Mouse (Mus musculus) limb, embryonic 14.5 days (tissue): Measurements from ENCODE around the gene Gm6993. TPM values are rescaled to one million over a fixed set of nuclear protein-coding genes. Genes with fewer than 3 reads are reported as not detected.

Experiments
- ATAC-seq: fragments of 200-750 bp; cut with Nextera tagmentation; 2 replicates; pipeline ENCODE4 v1.8.0; 2017; ENCODE audit warnings: low read depth, moderate number of reproducible peaks, moderate TSS enrichment; ENCODE audit not compliant: low FRiP score
- DNase-seq: peaks from one replicate; pipeline ENCODE4 v3.0.0-alpha.2; 2015; ENCODE audit warnings: low spot score
- H3K27ac ChIP-seq: fragments of 300-500 bp; sonication (generic); replicated peaks from 2 replicates; pipeline ENCODE4 v1.5.1; 2014; ENCODE audit warnings: low read depth, mild to moderate bottlenecking, low read length, moderate library complexity, mixed read lengths
- H3K27me3 ChIP-seq: fragments of 300-500 bp; sonication (generic); 2 replicates; pipeline ENCODE4 v1.6.1; 2014; ENCODE audit warnings: low read length, mixed read lengths; ENCODE audit not compliant: control insufficient read depth, insufficient read depth
- H3K36me3 ChIP-seq: fragments of 300-500 bp; sonication (generic); 2 replicates; pipeline ENCODE4 v1.6.1; 2014; ENCODE audit warnings: mild to moderate bottlenecking, low read length, moderate library complexity, mixed read lengths; ENCODE audit not compliant: control insufficient read depth, insufficient read depth
- H3K4me1 ChIP-seq: fragments of 300-500 bp; sonication (generic); 2 replicates; pipeline ENCODE4 v1.6.1; 2014; ENCODE audit warnings: antibody characterized with exemption, low read length, mixed read lengths; ENCODE audit not compliant: control insufficient read depth, insufficient read depth
- H3K4me2 ChIP-seq: fragments of 300-500 bp; sonication (generic); replicated peaks from 2 replicates; pipeline ENCODE4 v1.6.1; 2014; ENCODE audit warnings: low read depth, mild to moderate bottlenecking, low read length, moderate library complexity; ENCODE audit not compliant: severe bottlenecking
- H3K4me3 ChIP-seq: fragments of 300-500 bp; sonication (generic); replicated peaks from 2 replicates; pipeline ENCODE4 v1.5.1; 2014; ENCODE audit warnings: low read length
- H3K9ac ChIP-seq: fragments of 300-500 bp; sonication (generic); 2 replicates; pipeline ENCODE4 v1.6.1; 2014; ENCODE audit warnings: mild to moderate bottlenecking, low read depth, low read length, moderate library complexity; ENCODE audit not compliant: severe bottlenecking
- H3K9me3 ChIP-seq: fragments of 300-500 bp; sonication (generic); 2 replicates; pipeline ENCODE4 v1.6.1; 2016; ENCODE audit warnings: low read length; ENCODE audit not compliant: control insufficient read depth
- POLR2A ChIP-seq: fragments of 200-500 bp; IDR thresholded peaks from 2 replicates; pipeline ENCODE4 v1.8.0; 2012; ENCODE audit warnings: inconsistent platforms, mild to moderate bottlenecking, moderate library complexity, borderline replicate concordance; ENCODE audit not compliant: insufficient read depth, insufficient read length; ENCODE audit errors: extremely low read depth
- WGBS: fragments of 180-500 bp; shearing (Covaris S2); extraction: QIAGEN DNeasy Blood & Tissue Kit; methylation state at CpG from one replicate; pipeline ENCODE4 v1.1.7; 2014; 5-methylcytosine and 5-hydroxymethylcytosine counted together
- polyA plus RNA-seq, 2 experiments: library from polyadenylated mRNA; depleted of rRNA in 1 of 2; stranded (reverse) in 1 of 2; unstranded in 1 of 2; fragments of >200 nt; fragmentation: Nextera tagmentation in 1 of 2; extraction: Ambion mirVana in 1 of 2; gene quantifications; 2 replicates each; pipeline versions ENCODE4 v1.2.1 to v1.2.3; 2012 to 2014

Gene Gm6993
- polyA plus RNA-seq, 2 experiments, result not detected

- Histone ChIP-seq H3K4me2 (no peak overlapping the region), H3K4me1 (0 out of 2 replicates have a peak, but pooled peaks cover 4% of the 10 kb centered on the region), H3K36me3 (no peaks in the 10 kb centered on the region), H3K9me3 (no peaks in the 10 kb centered on the region), H3K4me3 (no peak overlapping the region), H3K9ac (no peak overlapping the region), H3K27ac (no peak overlapping the region), H3K27me3 (no peaks in the 10 kb centered on the region)
- no peak for TF ChIP-seq POLR2A
- 55% methylated on average over 10 of the region's 10 CpGs for WGBS
- ATAC-seq (peak; percentile 74), DNase-seq (peak; percentile 66)
Observed at GRCm38 (mm10) chr12:31205983-31206633, 34.5 kb upstream of the Gm6993 start.

DNA sequence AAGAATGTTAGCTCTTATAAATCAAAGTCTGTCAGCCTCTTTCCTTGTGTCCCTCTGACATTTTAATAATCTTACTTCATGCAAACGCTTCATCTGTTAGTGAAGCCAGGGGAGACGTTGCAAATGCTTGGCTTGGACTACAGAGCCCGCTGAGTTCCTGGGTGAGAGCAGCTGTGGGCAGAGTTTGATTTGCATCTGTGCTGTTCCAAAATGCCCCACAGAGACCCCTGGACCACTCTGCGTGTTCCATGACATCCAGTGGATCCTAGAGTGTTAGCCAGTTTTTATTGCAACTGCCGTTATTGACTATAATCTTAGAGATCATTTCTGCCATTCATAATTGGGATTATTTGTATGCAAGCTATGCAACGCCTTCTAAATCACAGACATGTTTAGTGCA, 31.8 kb upstream of the Gm6993 start:
- Histone ChIP-seq H3K4me3 (no peak overlapping the region), H3K4me1 (peaks cover 10% of the 10 kb centered on the region), H3K27ac (no peak overlapping the region), H3K9me3 (no peaks in the 10 kb centered on the region), H3K36me3 (no peaks in the 10 kb centered on the region), H3K27me3 (no peaks in the 10 kb centered on the region), H3K9ac (no peak overlapping the region), H3K4me2 (no peak overlapping the region)
- ATAC-seq (no peak), DNase-seq (no peak)
- TF ChIP-seq POLR2A, result no peak
- 56% methylated on average over 6 of the region's 6 CpGs for WGBS

GRCm38 (mm10) chr12:31209377-31209805, 31.2 kb upstream of the Gm6993 start:
- TF ChIP-seq POLR2A, result no peak
- no peaks in the 10 kb centered on the region for H3K9me3 ChIP-seq
- H3K27me3 ChIP-seq, result no peaks in the 10 kb centered on the region
- peaks cover 13% of the 10 kb centered on the region for H3K4me1 ChIP-seq
- H3K4me2 ChIP-seq, result no peak overlapping the region
- no peak overlapping the region for H3K27ac ChIP-seq
- WGBS, result 38% methylated on average over 5 of the region's 5 CpGs
- no peak for DNase-seq
- no peaks in the 10 kb centered on the region for H3K36me3 ChIP-seq
- ATAC-seq, result no peak
- H3K4me3 ChIP-seq, result no peak overlapping the region
- no peak overlapping the region for H3K9ac ChIP-seq

GRCm38 (mm10) chr12:31213556-31213955, 27.0 kb upstream of the Gm6993 start:
- Histone ChIP-seq H3K4me3 (no peak overlapping the region), H3K9me3 (no peaks in the 10 kb centered on the region), H3K9ac (no peak overlapping the region), H3K27me3 (no peaks in the 10 kb centered on the region), H3K4me1 (peaks cover 17% of the 10 kb centered on the region), H3K4me2 (no peak overlapping the region), H3K27ac (no peak overlapping the region), H3K36me3 (no peaks in the 10 kb centered on the region)
- 52% methylated on average over 7 of the region's 7 CpGs for WGBS
- ATAC-seq, result no peak
- no peak for TF ChIP-seq POLR2A
- no peak for DNase-seq

- Histone ChIP-seq H3K27ac (no peak overlapping the region), H3K4me1 (peaks cover 18% of the 10 kb centered on the region), H3K4me3 (no peak overlapping the region), H3K9me3 (no peaks in the 10 kb centered on the region), H3K4me2 (no peak overlapping the region), H3K9ac (no peak overlapping the region), H3K27me3 (no peaks in the 10 kb centered on the region), H3K36me3 (no peaks in the 10 kb centered on the region)
- no peak for TF ChIP-seq POLR2A
- ATAC-seq, result peak; percentile 65; the same call in 1 of the 2 replicates
- peak; percentile 60 for DNase-seq
- WGBS, result 47% methylated on average over 6 of the region's 6 CpGs
Observed at GRCm38 (mm10) chr12:31215003-31215402, 25.6 kb upstream of the Gm6993 start.
